Mouse (Mus musculus): ENCODE data around the gene Trak1.

- TF ChIP-seq CTCF (IDR thresholded peaks at IDR 0.05; ENCODE audit: borderline replicate concordance, insufficient read depth, low read length) (no peak), POLR2A (IDR thresholded peaks at IDR 0.05; ENCODE audit: low read depth, low read length) (no peak)
Measured at GRCm38 (mm10) chr9:121322034-121322433, 24.7 kb downstream of the Trak1 start.
